Mouse (Mus musculus) liver, adult 2 months (tissue): ENCODE results near the gene Foxp1. TPM values are rescaled to one million over a fixed set of nuclear protein-coding genes. Genes with fewer than 3 reads are reported as not detected.

Experiments
- DNase-seq: peaks from one replicate; pipeline ENCODE4 v3.0.0-alpha.2; 2011; ENCODE audit warnings: low read depth, low spot score; ENCODE audit errors: extremely low read depth
- H3K27ac ChIP-seq: fragments of 200-500 bp; replicated peaks from 2 replicates; pipeline ENCODE4 v1.5.1; 2012; ENCODE audit warnings: low read depth, mild to moderate bottlenecking, control low read depth, inconsistent platforms, low read length; ENCODE audit not compliant: insufficient read depth
- H3K27me3 ChIP-seq: fragments of 200-500 bp; 2 replicates; pipeline ENCODE4 v1.6.1; 2012; ENCODE audit warnings: mild to moderate bottlenecking, moderate library complexity, low read length, inconsistent platforms; ENCODE audit not compliant: control insufficient read depth, insufficient read depth
- H3K36me3 ChIP-seq: fragments of 200-500 bp; 2 replicates; pipeline ENCODE4 v1.6.1; 2012; ENCODE audit warnings: low read length, inconsistent platforms; ENCODE audit not compliant: control insufficient read depth, insufficient read depth
- H3K4me1 ChIP-seq: fragments of 200-500 bp; 2 replicates; pipeline ENCODE4 v1.6.1; 2011; ENCODE audit warnings: low read length; ENCODE audit not compliant: control insufficient read depth, insufficient read depth
- H3K4me3 ChIP-seq: fragments of 200-500 bp; 2 replicates; pipeline ENCODE4 v1.5.1; 2011; ENCODE audit warnings: low read depth, mild to moderate bottlenecking, control low read depth, low read length, moderate library complexity; ENCODE audit not compliant: insufficient read depth
- H3K79me2 ChIP-seq: fragments of 200-500 bp; 2 replicates; pipeline ENCODE4 v1.6.1; 2012; ENCODE audit warnings: inconsistent platforms, mild to moderate bottlenecking, low read length, moderate library complexity; ENCODE audit not compliant: control insufficient read depth, insufficient read depth
- H3K9ac ChIP-seq: fragments of 200-500 bp; 2 replicates; pipeline ENCODE4 v1.6.1; 2012; ENCODE audit warnings: low read depth, mild to moderate bottlenecking, control low read depth, inconsistent platforms, low read length
- CTCF ChIP-seq: fragments of 200-500 bp; IDR thresholded peaks from 2 replicates; pipeline ENCODE4 v1.5.1; 2011; ENCODE audit warnings: low read depth, low read length, control low read depth
- POLR2A ChIP-seq: fragments of 200-500 bp; IDR thresholded peaks from 2 replicates; pipeline ENCODE4 v1.6.1; 2011; ENCODE audit warnings: low read length, control low read depth; ENCODE audit not compliant: insufficient read depth; ENCODE audit errors: extremely low read depth
- WGBS: fragments of 180-500 bp; shearing (Covaris S2); methylation state at CpG from one replicate; pipeline ENCODE4 v1.1.7; 2018; 5-methylcytosine and 5-hydroxymethylcytosine counted together
- polyA plus RNA-seq: library from polyadenylated mRNA; depleted of rRNA; stranded (reverse); fragments of >200 nt; gene quantifications from 2 replicates; pipeline ENCODE4 v1.2.3, GENCODE M21; 2012
- total RNA-seq: library from RNA; depleted of rRNA; stranded (reverse); fragments of >200 nt; gene quantifications from 2 replicates; pipeline ENCODE4 v1.2.3, GENCODE M21; 2014

The Foxp1 gene
- total and polyA plus RNA-seq, 2 experiments = 22.7 to 24.8 TPM

DNA sequence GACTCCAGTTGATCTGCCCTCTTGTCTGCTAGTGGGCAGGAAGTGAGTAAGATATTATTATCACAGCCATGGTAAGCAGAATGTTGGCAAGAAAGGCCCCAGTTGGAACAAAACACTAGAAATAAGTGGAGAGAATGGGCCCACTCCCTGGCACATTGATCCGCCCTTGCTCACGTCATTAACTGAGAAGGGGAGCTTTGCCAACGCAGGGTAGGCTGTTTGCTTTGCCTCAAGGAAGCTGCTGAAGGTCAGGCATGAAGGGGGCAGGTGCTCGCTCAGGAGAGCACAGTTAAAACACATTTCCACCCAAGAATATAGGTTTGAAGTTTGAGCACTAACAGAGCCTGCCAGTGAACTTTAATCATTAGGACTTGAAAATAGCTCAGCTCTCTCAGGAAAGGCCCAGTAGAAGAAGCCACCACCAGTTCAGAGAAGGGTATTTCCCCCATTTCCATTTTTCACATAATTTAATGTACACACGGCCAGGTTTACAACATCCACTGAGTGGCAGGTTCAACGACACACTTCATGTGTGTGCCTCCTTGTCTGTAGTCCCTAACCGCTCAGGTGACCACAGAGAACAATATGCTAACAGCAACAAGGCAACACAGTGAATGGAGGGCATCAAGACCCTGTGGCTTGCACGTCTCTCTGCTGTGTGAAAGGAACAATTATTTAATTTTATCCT, 350.5 kb downstream of the Foxp1 start:
- TF ChIP-seq CTCF = no peak
- 0 out of 2 replicates have a peak, but pooled peaks have one; percentile 24 for TF ChIP-seq POLR2A
- Histone ChIP-seq H3K4me3 (peak overlapping the region; percentile 16), H3K4me1 (peaks cover 26% of the 10 kb centered on the region), H3K27ac (peak overlapping the region; percentile 89), H3K27me3 (no peaks in the 10 kb centered on the region), H3K36me3 (no peaks in the 10 kb centered on the region), H3K79me2 (no peaks in the 10 kb centered on the region; the same call in 1 of the 2 replicates), H3K9ac (peak overlapping the region; percentile 55)
- 24% methylated on average over 8 of the region's 8 CpGs for WGBS
- DNase-seq = peak; percentile 94

DNA sequence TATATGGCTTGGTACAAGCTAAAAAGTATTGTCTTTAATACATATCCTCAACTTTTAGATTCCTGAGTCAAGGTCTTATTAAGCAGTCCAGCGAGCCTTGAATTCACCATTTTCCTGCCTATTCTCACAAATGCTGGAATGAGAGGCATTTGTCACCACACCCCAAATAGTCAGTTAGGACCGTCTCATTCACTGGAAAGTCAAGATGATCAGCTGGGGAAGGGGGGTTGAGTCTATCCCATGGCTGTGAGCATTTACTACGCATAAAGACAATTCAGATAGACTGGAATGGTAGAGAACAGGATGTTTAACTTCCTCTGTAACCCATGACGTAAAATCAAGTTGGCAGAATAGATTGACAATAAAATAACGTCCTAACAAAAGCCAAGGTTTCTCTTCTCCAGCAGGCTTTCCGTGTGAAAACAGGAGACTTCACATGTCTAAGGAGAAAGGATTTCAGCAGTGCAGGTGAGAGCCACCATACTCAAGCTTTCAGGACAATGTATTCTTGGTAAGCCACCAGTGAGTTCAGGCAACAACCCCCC, 351.2 kb downstream of the Foxp1 start:
- peak overlapping the region; percentile 89 for H3K27ac ChIP-seq
- TF ChIP-seq CTCF (no peak), POLR2A (no peak)
- 52% methylated on average over 6 of the region's 6 CpGs for WGBS
- H3K27me3 ChIP-seq = no peaks in the 10 kb centered on the region
- peaks cover 26% of the 10 kb centered on the region for H3K4me1 ChIP-seq
- no peak for DNase-seq
- H3K9ac ChIP-seq = no peak overlapping the region
- H3K36me3 ChIP-seq = no peaks in the 10 kb centered on the region
- no peak overlapping the region for H3K4me3 ChIP-seq
- no peaks in the 10 kb centered on the region; the same call in 1 of the 2 replicates for H3K79me2 ChIP-seq

DNA sequence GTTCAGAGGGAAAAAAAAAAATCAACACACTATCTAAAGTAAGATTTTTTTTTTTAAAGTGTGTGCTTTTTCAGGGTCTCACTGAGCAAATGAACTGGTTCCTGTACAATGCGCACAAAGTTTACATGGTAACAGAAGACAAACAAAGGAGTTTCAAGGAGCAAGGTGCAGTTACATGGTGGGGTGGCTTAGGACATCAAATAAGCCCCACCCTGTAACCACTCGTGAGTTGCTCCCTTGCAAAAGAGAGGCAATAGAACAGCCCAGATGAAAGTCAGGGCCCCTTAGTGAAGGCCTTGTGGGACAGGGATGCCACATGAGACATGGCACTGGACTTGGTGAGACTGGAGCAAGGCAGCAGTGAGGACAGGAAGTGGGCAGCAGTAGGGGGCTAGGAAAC, 353.8 kb downstream of the Foxp1 start:
- H3K27me3 ChIP-seq = no peaks in the 10 kb centered on the region
- H3K36me3 ChIP-seq = no peaks in the 10 kb centered on the region
- WGBS = 48% methylated on average over 2 of the region's 2 CpGs
- TF ChIP-seq CTCF = no peak
- no peak for TF ChIP-seq POLR2A
- H3K79me2 ChIP-seq = peaks cover 3% of the 10 kb centered on the region; the same call in 1 of the 2 replicates
- peak; percentile 37 for DNase-seq
- no peak overlapping the region for H3K27ac ChIP-seq
- no peak overlapping the region for H3K4me3 ChIP-seq
- no peak overlapping the region for H3K9ac ChIP-seq
- H3K4me1 ChIP-seq = peaks cover 16% of the 10 kb centered on the region

DNA sequence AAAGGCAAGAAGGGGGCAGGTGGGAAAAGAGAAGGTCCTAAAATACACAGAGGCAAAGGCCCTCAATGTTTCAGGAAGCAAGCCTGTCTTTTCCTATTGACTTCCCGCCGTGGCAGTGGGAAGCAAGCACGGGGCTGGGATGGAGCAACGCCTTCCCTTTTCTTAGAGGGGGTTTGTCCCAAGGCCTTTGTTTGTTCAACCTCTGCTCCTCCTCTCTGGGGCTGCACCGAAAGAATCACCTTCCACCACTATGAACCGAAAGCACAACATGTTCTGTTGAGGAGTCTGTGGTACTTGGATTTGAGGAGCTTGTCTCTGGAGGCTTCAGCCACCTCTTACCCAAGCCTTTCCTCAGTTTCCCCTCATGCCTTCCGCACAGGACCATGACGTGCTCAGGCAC, 355.5 kb downstream of the Foxp1 start:
- Histone ChIP-seq H3K27ac (no peak overlapping the region), H3K36me3 (no peaks in the 10 kb centered on the region), H3K79me2 (peaks cover 3% of the 10 kb centered on the region; the same call in 1 of the 2 replicates), H3K4me3 (no peak overlapping the region), H3K27me3 (no peaks in the 10 kb centered on the region), H3K9ac (no peak overlapping the region), H3K4me1 (peaks cover 5% of the 10 kb centered on the region)
- 56% methylated on average over 8 of the region's 8 CpGs for WGBS
- TF ChIP-seq POLR2A (no peak), CTCF (no peak)
- no peak for DNase-seq

DNA sequence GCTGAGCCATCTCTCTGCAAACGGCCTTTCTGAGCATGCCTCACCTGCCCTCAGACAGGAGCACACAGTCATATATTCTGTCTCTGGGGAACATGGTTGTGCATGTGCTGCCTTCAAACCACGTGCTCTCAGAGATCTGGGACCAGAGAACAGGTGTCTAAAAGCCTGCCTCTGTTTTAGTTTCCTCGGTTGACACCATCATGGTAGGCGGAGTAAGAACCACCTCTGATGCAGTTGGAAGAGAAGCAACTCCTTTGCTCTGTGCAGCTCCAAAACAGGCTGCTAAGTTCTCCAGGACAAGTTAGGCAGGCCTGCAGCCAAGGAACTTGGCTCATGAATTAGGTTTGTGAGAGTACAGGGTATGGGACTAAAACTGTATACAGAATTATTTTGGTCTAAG, 356.4 kb downstream of the Foxp1 start:
- DNase-seq = no peak
- H3K4me3 ChIP-seq = no peak overlapping the region
- peaks cover 3% of the 10 kb centered on the region; the same call in 1 of the 2 replicates for H3K79me2 ChIP-seq
- peaks cover 2% of the 10 kb centered on the region; the same call in 1 of the 2 replicates for H3K36me3 ChIP-seq
- no peak for TF ChIP-seq CTCF
- no peak for TF ChIP-seq POLR2A
- no peaks in the 10 kb centered on the region for H3K27me3 ChIP-seq
- no peak overlapping the region for H3K9ac ChIP-seq
- no peaks in the 10 kb centered on the region; the same call in 1 of the 2 replicates for H3K4me1 ChIP-seq
- no peak overlapping the region for H3K27ac ChIP-seq
- WGBS = 87% methylated on average over 4 of the region's 4 CpGs

DNA sequence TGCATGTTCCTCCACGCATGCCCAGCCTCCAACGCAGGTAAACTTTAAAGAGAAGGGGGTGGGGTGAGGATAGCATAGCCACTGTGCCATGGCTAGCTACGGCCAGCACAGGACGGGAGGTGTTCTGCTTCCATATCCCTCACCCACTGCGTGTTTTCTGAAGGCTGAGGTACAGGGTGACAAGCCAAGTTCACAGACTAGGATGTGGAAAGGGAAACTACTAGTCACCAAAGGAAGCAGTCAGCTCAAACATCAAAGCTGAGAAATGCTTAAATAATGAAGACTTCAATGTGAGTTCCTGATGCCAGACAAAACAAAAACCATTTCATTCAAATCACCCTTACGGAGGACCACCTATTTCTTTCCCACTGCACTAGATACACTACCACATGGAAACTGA, 357.8 kb downstream of the Foxp1 start:
- TF ChIP-seq CTCF (no peak), POLR2A (no peak)
- Histone ChIP-seq H3K79me2 (0 out of 2 replicates have a peak, but pooled peaks cover 3% of the 10 kb centered on the region), H3K4me1 (no peaks in the 10 kb centered on the region; the same call in 1 of the 2 replicates), H3K27me3 (no peaks in the 10 kb centered on the region), H3K9ac (no peak overlapping the region), H3K36me3 (peaks cover 5% of the 10 kb centered on the region; the same call in 1 of the 2 replicates), H3K4me3 (no peak overlapping the region), H3K27ac (no peak overlapping the region)
- no peak for DNase-seq
- 51% methylated on average over 6 of the region's 6 CpGs for WGBS
